Mouse (Mus musculus) forebrain, embryonic 12.5 days (tissue): ENCODE measurements around the gene Gpsm2. TPM values are rescaled to one million over a fixed set of nuclear protein-coding genes. Genes with fewer than 3 reads are reported as not detected.

Source experiments
- ATAC-seq: fragments of 200-750 bp; cut with Nextera tagmentation; 2 replicates; pipeline ENCODE4 v1.8.0; 2017; ENCODE audit warnings: moderate TSS enrichment; ENCODE audit not compliant: low FRiP score
- H3K27ac ChIP-seq: fragments of 300-500 bp; sonication (generic); 2 replicates; pipeline ENCODE4 v1.5.1; 2016; ENCODE audit warnings: mild to moderate bottlenecking
- H3K27me3 ChIP-seq: fragments of 300-500 bp; sonication (generic); 2 replicates; pipeline ENCODE4 v1.6.1; 2016; ENCODE audit warnings: mild to moderate bottlenecking
- H3K36me3 ChIP-seq: fragments of 300-500 bp; sonication (generic); replicated peaks from 2 replicates; pipeline ENCODE4 v1.6.1; 2016; ENCODE audit warnings: mild to moderate bottlenecking
- H3K4me1 ChIP-seq: fragments of 300-500 bp; sonication (generic); 2 replicates; pipeline ENCODE4 v1.6.1; 2016
- H3K4me2 ChIP-seq: fragments of 300-500 bp; sonication (generic); 2 replicates; pipeline ENCODE4 v1.6.1; 2016; ENCODE audit warnings: mild to moderate bottlenecking, moderate library complexity
- H3K4me3 ChIP-seq: fragments of 300-500 bp; sonication (generic); replicated peaks from 2 replicates; pipeline ENCODE4 v1.5.1; 2016; ENCODE audit warnings: mild to moderate bottlenecking
- H3K9ac ChIP-seq: fragments of 300-500 bp; sonication (generic); 2 replicates; pipeline ENCODE4 v1.6.1; 2016; ENCODE audit warnings: mild to moderate bottlenecking
- H3K9me3 ChIP-seq: fragments of 300-500 bp; sonication (generic); 2 replicates; pipeline ENCODE4 v1.6.1; 2016
- WGBS: fragments of 180-500 bp; shearing (Covaris S2); methylation state at CpG from one replicate; pipeline ENCODE4 v1.1.7; 2016; 5-methylcytosine and 5-hydroxymethylcytosine counted together
- polyA plus RNA-seq: library from polyadenylated mRNA; unstranded; fragments of >200 nt; fragmentation: Nextera tagmentation; extraction: Ambion mirVana; gene quantifications from 2 replicates; pipeline ENCODE4 v1.2.1, GENCODE M21; 2016

Gpsm2 gene
- polyA plus RNA-seq, 1 experiment from 2014 or later: 103 TPM

- Histone ChIP-seq H3K4me3 (no peak overlapping the region), H3K9ac (no peak overlapping the region), H3K27ac (no peak overlapping the region), H3K27me3 (no peaks in the 10 kb centered on the region), H3K36me3 (no peaks in the 10 kb centered on the region), H3K4me2 (no peak overlapping the region), H3K4me1 (no peaks in the 10 kb centered on the region), H3K9me3 (no peaks in the 10 kb centered on the region)
- 91% methylated on average over 2 of the region's 2 CpGs for WGBS
- no peak for ATAC-seq
These were observed 33.4 kb upstream of the Gpsm2 start for GRCm38 (mm10) chr3:108755542-108755941.

- H3K36me3 ChIP-seq: no peaks in the 10 kb centered on the region
- H3K9me3 ChIP-seq: no peaks in the 10 kb centered on the region
- H3K4me3 ChIP-seq: no peak overlapping the region
- 84% methylated on average over 1 of the region's 1 CpGs for WGBS
- no peak overlapping the region for H3K4me2 ChIP-seq
- H3K9ac ChIP-seq: no peak overlapping the region
- no peaks in the 10 kb centered on the region for H3K4me1 ChIP-seq
- no peak for ATAC-seq
- no peaks in the 10 kb centered on the region for H3K27me3 ChIP-seq
- no peak overlapping the region for H3K27ac ChIP-seq
These were observed 32.4 kb upstream of the Gpsm2 start for GRCm38 (mm10) chr3:108754541-108754940.

- no peaks in the 10 kb centered on the region for H3K4me1 ChIP-seq
- no peaks in the 10 kb centered on the region for H3K36me3 ChIP-seq
- no peaks in the 10 kb centered on the region for H3K9me3 ChIP-seq
- H3K27me3 ChIP-seq: no peaks in the 10 kb centered on the region
- no peak for ATAC-seq
- H3K4me3 ChIP-seq: no peak overlapping the region
- H3K27ac ChIP-seq: no peak overlapping the region
- H3K4me2 ChIP-seq: no peak overlapping the region
- no peak overlapping the region for H3K9ac ChIP-seq
- WGBS: 88% methylated on average over 6 of the region's 6 CpGs
These were observed 29.6 kb upstream of the Gpsm2 start for GRCm38 (mm10) chr3:108751691-108752090.

- no peak overlapping the region for H3K9ac ChIP-seq
- H3K4me1 ChIP-seq: no peaks in the 10 kb centered on the region
- no peaks in the 10 kb centered on the region for H3K9me3 ChIP-seq
- ATAC-seq: no peak
- H3K27me3 ChIP-seq: no peaks in the 10 kb centered on the region
- H3K36me3 ChIP-seq: no peaks in the 10 kb centered on the region
- no peak overlapping the region for H3K27ac ChIP-seq
- WGBS: 75% methylated on average over 6 of the region's 6 CpGs
- no peak overlapping the region for H3K4me2 ChIP-seq
- no peak overlapping the region for H3K4me3 ChIP-seq
These were observed 29.0 kb upstream of the Gpsm2 start for GRCm38 (mm10) chr3:108751061-108751460.

GRCm38 (mm10) chr3:108744060-108744459 lies 22.0 kb upstream of the Gpsm2 start:
- no peaks in the 10 kb centered on the region for H3K27me3 ChIP-seq
- no peak overlapping the region for H3K4me3 ChIP-seq
- no peak overlapping the region for H3K9ac ChIP-seq
- H3K4me1 ChIP-seq: no peaks in the 10 kb centered on the region
- WGBS: 79% methylated on average over 4 of the region's 4 CpGs
- no peak overlapping the region for H3K27ac ChIP-seq
- no peaks in the 10 kb centered on the region for H3K9me3 ChIP-seq
- ATAC-seq: no peak
- H3K36me3 ChIP-seq: no peaks in the 10 kb centered on the region
- no peak overlapping the region for H3K4me2 ChIP-seq

- H3K27ac ChIP-seq: no peak within 1 kb of the TSS
- no peak within 1 kb of the TSS for H3K9ac ChIP-seq
- no peak within 1 kb of the TSS for H3K4me3 ChIP-seq
- H3K36me3 ChIP-seq: no peaks in the 10 kb centered on the region
- H3K9me3 ChIP-seq: no peaks in the 10 kb centered on the region
- H3K4me2 ChIP-seq: no peak within 1 kb of the TSS
- no peaks in the 10 kb centered on the region for H3K4me1 ChIP-seq
- ATAC-seq: no peak
- H3K27me3 ChIP-seq: no peaks in the 10 kb centered on the region
- 74% methylated on average over 8 of the region's 8 CpGs for WGBS
These were observed 17.1 kb upstream of the Gpsm2 start, which contains the start of gene Aknad1 for GRCm38 (mm10) chr3:108739045-108739708. TSS of gene Aknad1 (plus strand) at chr3:108739658.

- Histone ChIP-seq H3K9ac (no peak overlapping the region), H3K4me1 (no peaks in the 10 kb centered on the region), H3K36me3 (no peaks in the 10 kb centered on the region), H3K27me3 (no peaks in the 10 kb centered on the region), H3K27ac (no peak overlapping the region), H3K9me3 (no peaks in the 10 kb centered on the region), H3K4me3 (no peak overlapping the region), H3K4me2 (no peak overlapping the region)
- 87% methylated on average over 3 of the region's 3 CpGs for WGBS
- no peak for ATAC-seq
These were observed 15.7 kb upstream of the Gpsm2 start for GRCm38 (mm10) chr3:108737761-108738160.

- H3K9me3 ChIP-seq: no peaks in the 10 kb centered on the region
- H3K4me3 ChIP-seq: no peak overlapping the region
- no peaks in the 10 kb centered on the region for H3K4me1 ChIP-seq
- WGBS: 40% methylated on average over 12 of the region's 12 CpGs
- no peak overlapping the region for H3K9ac ChIP-seq
- no peak overlapping the region for H3K27ac ChIP-seq
- no peaks in the 10 kb centered on the region for H3K36me3 ChIP-seq
- H3K27me3 ChIP-seq: no peaks in the 10 kb centered on the region
- H3K4me2 ChIP-seq: no peak overlapping the region
- ATAC-seq: no peak
These were observed 8.2 kb upstream of the Gpsm2 start for GRCm38 (mm10) chr3:108730316-108730715.

GRCm38 (mm10) chr3:108727776-108728175 lies 5.7 kb upstream of the Gpsm2 start:
- H3K4me1 ChIP-seq: peaks cover 4% of the 10 kb centered on the region
- no peak overlapping the region for H3K4me2 ChIP-seq
- H3K9me3 ChIP-seq: no peaks in the 10 kb centered on the region
- no peak overlapping the region for H3K9ac ChIP-seq
- no peaks in the 10 kb centered on the region for H3K27me3 ChIP-seq
- no peak overlapping the region for H3K27ac ChIP-seq
- no peak overlapping the region for H3K4me3 ChIP-seq
- no peaks in the 10 kb centered on the region for H3K36me3 ChIP-seq
- ATAC-seq: no peak
- 94% methylated on average over 3 of the region's 3 CpGs for WGBS

- Histone ChIP-seq H3K36me3 (no peaks in the 10 kb centered on the region), H3K9me3 (no peaks in the 10 kb centered on the region), H3K4me2 (no peak overlapping the region), H3K27ac (no peak overlapping the region), H3K4me3 (no peak overlapping the region), H3K27me3 (no peaks in the 10 kb centered on the region), H3K9ac (no peak overlapping the region), H3K4me1 (peaks cover 8% of the 10 kb centered on the region)
- ATAC-seq: no peak
These were observed 5.2 kb upstream of the Gpsm2 start for GRCm38 (mm10) chr3:108727344-108727743.

GRCm38 (mm10) chr3:108726413-108726812 lies 4.3 kb upstream of the Gpsm2 start:
- no peak overlapping the region for H3K9ac ChIP-seq
- 92% methylated on average over 7 of the region's 7 CpGs for WGBS
- H3K4me2 ChIP-seq: no peak overlapping the region
- ATAC-seq: no peak
- H3K27me3 ChIP-seq: no peaks in the 10 kb centered on the region
- no peaks in the 10 kb centered on the region for H3K36me3 ChIP-seq
- no peak overlapping the region for H3K4me3 ChIP-seq
- H3K9me3 ChIP-seq: no peaks in the 10 kb centered on the region
- no peak overlapping the region for H3K27ac ChIP-seq
- peaks cover 8% of the 10 kb centered on the region for H3K4me1 ChIP-seq

GRCm38 (mm10) chr3:108721076-108721991 lies 775 bp downstream of the Gpsm2 start:
- Histone ChIP-seq H3K4me3 (peak overlapping the region; percentile 71), H3K4me2 (peak overlapping the region; percentile 66), H3K9me3 (no peaks in the 10 kb centered on the region), H3K36me3 (no peaks in the 10 kb centered on the region), H3K9ac (peak overlapping the region; percentile 89), H3K4me1 (peaks cover 29% of the 10 kb centered on the region), H3K27ac (peak overlapping the region; percentile 93), H3K27me3 (no peaks in the 10 kb centered on the region)
- under 1% methylated on average over 44 of the region's 44 CpGs for WGBS
- ATAC-seq: no peak; the same call in 1 of the 2 replicates
